Mouse (Mus musculus) liver, adult 2 months (tissue): Measurements from ENCODE around the gene Mrps25.

Experiments
- CTCF ChIP-seq: fragments of 200-500 bp; IDR thresholded peaks from 2 replicates; pipeline ENCODE4 v1.5.1; 2011; ENCODE audit warnings: low read depth, low read length, control low read depth
- POLR2A ChIP-seq: fragments of 200-500 bp; IDR thresholded peaks from 2 replicates; pipeline ENCODE4 v1.6.1; 2011; ENCODE audit warnings: low read length, control low read depth; ENCODE audit not compliant: insufficient read depth; ENCODE audit errors: extremely low read depth

DNA sequence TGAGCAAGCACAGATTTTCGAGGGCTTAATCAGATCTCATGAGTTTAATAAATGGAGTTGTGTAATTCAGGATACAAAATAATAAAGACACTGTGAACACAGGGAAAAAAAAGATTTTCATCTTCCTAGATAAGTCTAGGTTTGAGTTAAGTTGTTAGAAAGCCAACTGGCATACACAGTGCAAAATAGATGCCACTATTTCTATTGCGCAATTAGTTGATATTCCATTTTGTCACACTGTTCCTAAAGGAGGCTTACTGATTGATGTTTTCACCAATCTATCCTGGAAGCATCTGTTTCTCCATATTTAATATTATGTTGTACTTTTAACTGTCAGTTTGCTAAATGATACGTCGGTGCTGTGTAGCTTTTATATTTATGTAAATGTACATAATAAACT, 38.0 kb downstream of the Mrps25 start:
- TF ChIP-seq CTCF = no peak
- TF ChIP-seq POLR2A = no peak
